Mouse (Mus musculus) cerebellum, postnatal 10 days (tissue): ENCODE measurements around the gene Ddx46.
"Not testable (repeated sequence)": the region's sequence is repeated elsewhere in the genome, so short reads cannot be mapped to it uniquely, and the experiment has no call there.

Source experiments
- DNase-seq, 2 experiments: peaks; one replicate each; pipeline ENCODE4 v3.0.0; 2021; ENCODE audit warnings: mixed read lengths in 2 of 2

Ddx46 gene

DNA sequence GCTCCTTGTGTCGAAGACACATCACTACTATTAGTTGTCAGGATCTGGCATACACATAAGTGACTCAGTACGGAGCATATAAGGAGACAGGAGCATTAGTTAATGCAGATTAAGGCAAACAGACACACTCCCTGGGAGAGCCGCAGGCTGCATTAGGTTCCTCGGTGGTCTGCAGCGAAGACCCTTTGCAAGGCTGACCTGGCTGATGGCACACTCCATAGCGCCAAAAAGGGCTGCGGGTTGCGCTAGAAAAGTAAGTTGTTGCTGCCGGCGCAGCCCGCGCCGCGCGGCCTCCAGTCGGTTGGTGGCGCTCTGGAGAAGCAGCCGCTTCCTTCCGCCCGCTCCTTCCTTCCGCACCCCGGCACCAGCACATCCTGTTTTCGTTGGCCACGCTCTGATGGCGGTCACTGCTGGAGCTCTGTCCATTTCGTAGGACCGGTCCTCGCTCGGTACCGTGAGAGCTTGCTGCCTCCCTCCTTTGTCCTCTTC lies at the start of gene Ddx46:
Gene Ddx46, plus strand, starts transcription at position 389 of the 489 bp plus-strand sequence.
- DNase-seq: peak; percentile 96 to 97

DNA sequence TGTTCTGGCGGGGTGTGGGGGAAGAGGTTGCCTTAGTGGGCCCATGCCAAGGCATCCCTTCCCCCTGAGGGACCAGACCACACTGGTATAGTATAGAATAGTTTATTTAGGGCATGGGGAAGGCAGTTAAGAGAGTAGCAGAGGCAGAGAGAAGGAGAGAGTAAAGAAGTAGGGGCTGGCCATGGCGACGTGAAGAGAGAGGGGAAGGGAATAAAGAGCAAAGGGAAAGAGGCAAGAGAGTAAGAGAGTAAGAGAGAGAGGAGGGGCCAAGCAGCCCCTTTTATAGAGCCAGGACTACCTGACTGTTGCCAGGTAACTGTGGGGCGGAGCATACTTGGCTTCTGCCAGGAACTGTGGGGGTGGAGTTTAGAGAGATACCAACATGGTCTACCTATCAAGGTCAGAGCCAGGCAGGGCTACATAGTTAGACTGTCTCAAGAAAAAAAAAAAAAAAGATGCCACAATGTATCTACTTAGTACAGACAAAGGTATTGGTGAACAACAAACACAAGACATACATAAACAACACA lies 42.8 kb upstream of the Ddx46 start:
- peak; percentile 45 to 46 for DNase-seq

DNA sequence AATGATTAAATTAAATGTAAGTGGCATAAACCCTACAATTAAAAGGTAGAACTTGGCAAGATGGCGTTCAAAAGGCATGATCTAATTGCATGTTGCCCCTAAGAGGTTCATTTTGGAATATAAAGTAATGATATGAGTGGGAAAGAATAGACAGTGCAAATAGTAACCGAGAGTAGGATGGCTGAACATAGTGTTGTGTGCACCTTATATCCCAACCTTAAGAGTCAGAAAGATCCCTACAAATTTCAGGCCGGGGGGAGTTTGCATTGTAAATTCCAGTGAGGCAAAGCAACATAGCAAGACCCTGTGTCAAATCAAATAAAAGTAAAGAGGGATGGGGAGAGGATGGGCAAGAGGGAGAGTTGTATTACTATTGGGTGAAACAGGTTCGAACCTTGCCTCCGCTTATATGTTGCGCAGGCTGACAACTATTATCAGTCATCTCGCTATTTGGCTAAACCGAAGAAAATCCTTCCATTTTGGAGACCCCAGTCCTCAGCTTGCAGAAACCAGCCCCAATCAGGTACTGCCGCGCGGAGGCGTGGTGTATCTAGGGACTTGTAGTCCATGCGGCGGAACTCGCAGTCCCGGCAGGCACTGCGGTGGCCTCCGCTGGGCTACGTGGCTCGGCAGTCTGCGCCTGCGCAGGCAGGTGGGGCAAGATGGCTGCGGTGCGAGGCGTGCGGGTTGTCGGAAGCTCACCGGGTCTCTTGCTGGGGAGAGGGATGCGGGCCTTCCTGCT lies 42.1 kb upstream of the Ddx46 start:
- DNase-seq: peak; percentile 97 to 99

DNA sequence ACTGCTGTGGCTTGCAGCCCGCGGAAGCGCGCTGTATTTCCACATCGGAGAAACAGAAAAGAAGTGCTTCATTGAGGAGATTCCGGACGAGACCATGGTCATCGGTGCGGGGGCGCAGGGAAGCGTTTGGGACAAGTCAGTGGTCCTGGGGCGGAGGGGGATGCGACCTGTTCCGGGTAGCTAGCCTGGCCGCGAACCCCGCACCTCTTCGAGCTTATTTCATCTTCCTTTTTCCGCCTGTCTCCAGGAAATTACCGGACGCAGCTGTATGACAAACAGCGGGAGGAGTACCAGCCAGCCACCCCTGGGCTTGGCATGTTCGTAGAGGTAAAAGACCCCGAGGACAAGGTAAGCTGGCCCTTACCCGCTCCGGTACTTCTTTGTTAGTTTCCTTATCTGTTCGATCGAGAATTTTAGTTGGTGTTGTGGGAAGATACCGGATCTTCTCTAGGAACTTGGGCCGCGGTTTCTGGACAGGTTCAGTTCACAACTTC lies 41.5 kb upstream of the Ddx46 start:
- DNase-seq: no peak

- peak; percentile 90 to 93 for DNase-seq
Measured at GRCm38 (mm10) chr13:55595375-55595774, 39.5 kb upstream of the Ddx46 start.

DNA sequence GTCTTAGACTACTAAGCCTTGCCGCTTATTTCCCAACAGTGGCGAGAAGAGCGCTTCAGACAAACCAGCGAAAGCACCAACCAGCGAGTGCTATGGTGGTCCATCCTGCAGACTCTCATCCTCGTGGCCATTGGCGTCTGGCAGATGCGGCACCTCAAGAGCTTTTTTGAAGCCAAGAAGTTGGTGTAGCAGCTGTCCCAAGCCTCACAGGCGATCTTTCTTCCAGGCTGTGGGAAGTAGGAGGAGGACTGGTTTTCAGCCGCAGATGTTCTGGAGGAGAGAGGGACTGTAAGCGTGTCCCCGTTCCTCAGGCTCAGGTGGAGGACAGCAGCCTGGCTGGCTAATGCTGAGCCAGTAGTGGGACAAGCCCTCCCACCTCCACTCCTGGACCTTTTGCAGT lies 38.0 kb upstream of the Ddx46 start:
- DNase-seq: no peak

- DNase-seq: peak; percentile 94 to 95
Measured at GRCm38 (mm10) chr13:55599566-55600540, 35.0 kb upstream of the Ddx46 start, which contains the start of gene B4galt7. B4galt7 (plus strand) TSS chr13:55599896.

DNA sequence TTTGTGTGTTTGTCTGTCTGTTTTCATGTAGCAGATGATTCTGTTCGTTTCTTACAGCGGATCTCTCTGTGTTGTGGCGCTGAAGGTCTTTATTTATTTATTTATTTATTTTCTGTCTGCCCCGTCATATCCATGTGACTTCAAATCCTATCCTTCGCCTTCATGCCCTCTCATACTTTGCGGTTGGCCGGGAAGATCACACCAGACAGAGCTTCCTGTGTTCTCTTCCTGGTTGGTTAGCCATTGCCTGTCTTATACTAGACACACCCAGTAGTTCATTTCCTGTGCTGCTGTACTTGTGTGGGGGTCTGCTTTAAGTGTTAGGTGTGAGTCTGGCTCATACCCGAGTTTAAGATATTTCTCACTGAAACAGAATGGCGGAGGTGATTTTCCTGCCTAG lies 34.2 kb upstream of the Ddx46 start:
- no peak for DNase-seq

DNA sequence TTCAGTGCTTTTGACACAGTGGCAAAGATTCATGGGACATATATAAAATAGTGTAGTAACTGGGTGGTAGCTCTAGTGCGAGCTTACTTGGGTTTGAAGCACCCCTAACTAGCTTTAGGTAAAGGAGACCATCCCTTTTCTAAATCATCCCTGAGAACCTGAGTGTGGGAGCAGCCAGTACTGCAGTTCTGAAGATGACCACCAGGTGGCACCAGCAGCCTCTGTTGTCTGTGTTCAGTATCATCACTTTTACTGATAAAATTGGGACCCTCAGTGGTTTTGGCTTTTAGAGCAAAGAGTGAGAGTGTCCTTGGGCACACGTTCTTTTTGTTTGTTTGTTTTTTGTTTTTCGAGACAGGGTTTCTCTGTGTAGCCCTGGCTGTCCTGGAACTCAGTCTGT lies 33.2 kb upstream of the Ddx46 start:
- peak; percentile 94 to 97 for DNase-seq

DNA sequence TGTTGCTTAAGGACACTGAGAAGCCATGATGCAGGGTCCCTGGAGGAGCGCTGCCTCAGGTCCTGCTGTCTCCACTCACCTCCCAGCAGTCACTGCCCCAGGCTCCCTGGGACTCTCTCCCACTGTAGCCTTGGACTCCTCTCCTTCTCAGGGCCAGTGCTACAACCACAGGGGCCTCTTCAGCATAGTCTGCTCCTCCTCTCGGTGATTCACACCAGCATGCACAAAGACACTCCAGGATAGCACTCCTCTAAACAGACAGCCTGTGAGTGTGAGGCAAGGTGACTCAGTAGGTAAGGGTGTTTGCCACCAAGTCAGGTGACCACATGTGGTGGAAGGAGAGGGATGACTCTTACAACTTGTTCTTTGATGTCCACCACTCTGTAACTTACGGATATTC lies 30.2 kb upstream of the Ddx46 start:
- no peak for DNase-seq

DNA sequence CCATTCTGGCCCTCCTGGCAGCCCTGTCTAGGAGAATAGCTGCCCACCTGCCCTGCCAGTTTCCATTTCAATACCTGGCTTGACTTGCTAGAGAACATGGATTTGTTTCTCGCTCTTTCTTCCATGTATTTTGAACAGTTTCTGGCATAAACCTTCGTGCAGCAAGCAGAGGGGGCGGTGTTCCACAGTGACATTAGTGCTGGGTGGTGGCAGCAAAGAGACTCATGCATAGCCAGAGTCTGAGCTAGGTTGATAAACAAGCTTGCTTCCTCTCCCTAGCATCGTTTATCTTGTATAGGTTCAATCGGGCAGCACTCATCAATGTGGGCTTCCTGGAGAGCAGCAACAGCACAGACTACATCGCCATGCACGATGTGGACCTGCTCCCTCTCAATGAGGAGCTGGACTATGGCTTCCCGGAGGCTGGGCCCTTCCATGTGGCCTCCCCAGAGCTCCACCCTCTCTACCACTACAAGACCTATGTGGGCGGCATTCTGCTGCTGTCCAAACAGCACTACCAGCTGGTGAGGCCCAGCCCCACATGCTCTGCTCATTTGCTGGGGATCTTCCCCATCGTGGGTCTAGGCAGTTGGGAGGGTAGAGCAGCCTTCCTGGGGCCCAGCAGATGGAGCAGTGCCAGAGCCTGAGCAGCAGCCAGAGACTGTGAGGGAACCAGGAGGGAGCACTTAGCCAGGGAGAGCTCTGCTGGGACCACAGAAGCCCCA lies 27.8 kb upstream of the Ddx46 start:
- no peak for DNase-seq

DNA sequence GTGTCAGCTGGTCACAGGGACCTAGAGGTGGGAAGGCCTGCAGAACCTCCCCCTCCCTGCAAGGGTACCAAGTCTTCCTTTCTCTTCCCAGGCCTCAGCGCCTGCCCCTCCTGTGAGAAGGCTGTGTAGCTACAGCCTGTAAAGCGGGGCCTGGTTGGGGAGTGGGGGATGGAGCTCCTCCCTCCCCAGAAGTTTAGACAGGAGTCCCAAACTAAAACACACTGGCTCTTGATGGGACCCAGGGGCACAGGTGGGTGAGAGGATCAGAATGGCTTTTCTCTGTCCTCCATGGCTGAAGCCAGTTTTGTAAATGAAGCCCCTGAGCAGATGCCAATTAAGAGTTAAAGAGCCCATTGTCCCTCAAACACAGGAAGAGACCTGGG lies 27.2 kb upstream of the Ddx46 start:
- DNase-seq: no peak

DNA sequence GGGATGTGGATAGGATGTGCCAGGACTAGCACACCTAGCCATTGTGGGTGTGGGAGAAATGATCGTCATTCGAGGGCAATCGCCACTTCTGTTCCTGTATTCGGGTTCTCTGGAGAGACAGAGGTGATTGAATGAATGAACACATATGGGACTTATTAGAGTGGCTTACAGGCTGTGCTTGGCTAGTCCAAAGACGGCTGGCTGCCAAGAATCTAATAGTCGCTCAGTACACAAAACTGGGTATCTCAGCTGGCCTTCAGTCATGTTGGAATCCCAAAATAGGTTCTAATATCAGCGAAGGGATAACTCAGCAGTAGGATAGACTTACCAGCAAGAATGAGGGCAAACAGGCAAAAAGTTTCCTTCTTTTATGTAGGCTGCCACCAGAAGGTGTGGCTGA lies 22.8 kb upstream of the Ddx46 start:
- DNase-seq: no peak

DNA sequence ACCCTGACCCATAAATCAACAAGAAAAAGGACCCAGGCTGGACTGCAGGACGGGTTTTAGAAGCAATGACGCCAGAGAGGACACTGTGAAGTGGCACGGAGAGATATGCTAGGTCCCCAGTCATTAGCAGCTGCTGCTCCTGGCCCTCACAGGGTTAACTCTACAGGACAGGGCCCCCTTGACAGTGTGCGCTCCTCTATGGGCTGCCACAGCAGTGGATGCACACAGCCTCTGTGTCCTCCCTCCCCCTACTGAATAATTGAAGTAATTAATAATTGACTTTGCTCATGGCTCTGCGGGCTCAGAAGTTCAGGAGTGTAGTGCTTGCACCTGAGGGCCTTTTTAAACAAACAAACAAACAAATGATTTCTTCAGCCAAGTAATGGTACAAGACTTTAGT lies 21.4 kb upstream of the Ddx46 start:
- DNase-seq: no peak

- DNase-seq: no peak
Measured at GRCm38 (mm10) chr13:55619328-55619727, 15.5 kb upstream of the Ddx46 start.

GRCm38 (mm10) chr13:55620275-55620674 lies 14.6 kb upstream of the Ddx46 start:
- DNase-seq: no peak

- DNase-seq: not testable (repeated sequence)
Measured at GRCm38 (mm10) chr13:55622156-55622648, 12.6 kb upstream of the Ddx46 start.

DNA sequence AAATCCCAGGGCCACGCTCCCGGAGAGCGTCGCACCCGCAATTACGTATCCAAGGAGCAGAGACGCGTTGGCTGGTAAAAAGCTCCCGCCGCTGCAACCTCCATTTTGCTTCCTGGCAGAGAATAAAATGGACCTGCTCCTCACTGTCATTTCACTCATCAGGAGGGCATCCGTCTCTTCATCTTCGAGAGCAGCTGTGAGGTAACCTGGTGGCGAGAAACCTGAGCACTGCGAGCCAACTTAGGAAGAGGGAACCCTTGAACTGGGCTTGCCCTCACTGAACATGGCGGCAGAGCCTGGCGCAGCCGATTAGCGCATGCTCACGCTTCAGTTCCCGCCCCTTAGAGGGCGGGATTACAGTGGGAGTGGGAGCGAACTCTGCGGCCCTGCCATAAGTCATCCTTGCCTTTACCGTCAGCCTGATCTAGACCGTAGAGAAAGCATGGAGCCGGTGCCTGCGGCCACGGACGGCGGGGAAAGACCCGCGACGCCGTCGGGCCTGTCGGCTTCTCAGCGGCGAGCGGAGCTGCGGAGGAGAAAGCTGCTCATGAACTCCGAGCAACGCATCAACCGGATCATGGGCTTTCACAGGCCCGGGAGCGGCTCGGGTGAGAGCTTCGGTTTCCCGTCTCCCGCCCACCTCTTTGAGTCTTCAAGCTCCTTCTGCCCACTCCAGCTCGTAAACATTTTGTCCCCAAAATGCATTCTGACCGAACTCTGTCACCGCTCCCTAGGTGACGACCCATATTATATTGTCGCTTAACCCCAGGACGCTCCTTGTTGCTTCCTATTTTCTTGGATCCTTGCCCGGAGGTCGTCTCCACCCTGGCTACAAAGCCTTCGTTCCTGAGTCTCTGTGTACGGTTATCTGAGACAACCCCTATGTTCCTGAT lies 11.9 kb upstream of the Ddx46 start, which contains the start of gene Caml:
Gene Caml, plus strand, starts transcription at position 357 of the 893 bp plus-strand sequence.
- DNase-seq: peak; percentile 90 to 93

- no peak for DNase-seq
Measured at GRCm38 (mm10) chr13:55635146-55635571, 332 bp downstream of the Ddx46 start.

DNA sequence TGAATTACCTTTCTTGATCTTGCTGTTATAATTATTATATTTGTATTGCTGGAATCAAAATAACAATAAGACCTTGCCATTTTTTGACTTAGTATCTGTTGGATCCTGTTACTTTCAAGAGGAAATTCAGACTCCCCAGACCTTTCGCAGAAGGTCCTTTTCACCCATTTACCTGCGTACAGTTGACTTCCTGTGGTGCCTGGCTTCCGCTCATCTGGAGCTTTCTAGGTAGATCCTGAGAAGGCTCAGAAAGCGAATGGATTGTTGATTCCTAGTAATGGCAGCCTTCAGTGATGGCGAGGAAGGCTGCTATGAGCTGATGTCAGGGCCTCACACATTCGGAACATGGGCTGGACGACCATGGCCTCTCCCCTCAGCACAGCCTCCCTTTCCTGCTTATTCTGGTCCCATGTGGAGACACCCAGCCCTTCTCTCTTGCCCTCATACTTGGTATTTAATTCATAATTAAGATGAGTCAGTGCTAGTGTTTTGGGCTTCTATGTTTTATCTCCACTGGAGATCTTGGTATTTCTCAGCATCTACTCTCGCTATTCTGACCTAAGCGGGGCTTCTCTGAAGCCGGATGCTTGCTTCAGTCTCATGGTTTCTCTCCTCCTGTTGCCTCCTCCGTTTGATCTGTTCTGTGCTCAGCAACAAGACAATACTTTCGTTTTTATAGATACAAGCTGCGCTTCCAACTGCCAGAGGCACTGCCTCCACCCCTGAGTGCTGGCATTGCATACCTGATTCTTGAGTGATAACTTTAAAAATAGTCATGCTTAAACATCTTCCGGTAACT lies 1.6 kb downstream of the Ddx46 start:
- no peak for DNase-seq
